Mouse (Mus musculus): ENCODE data around the gene Speg. TPM values are rescaled to one million over a fixed set of nuclear protein-coding genes. Genes with fewer than 3 reads are reported as not detected.

Speg gene
- polyA plus RNA-seq, 1 experiment: 12.1 TPM

GRCm38 (mm10) chr1:75372450-75372849, 2.6 kb upstream of the Speg start:
- Histone ChIP-seq H3K27me3 (ENCODE audit: control insufficient read depth, insufficient read depth, low read length) (0 out of 2 replicates have a peak, but pooled peaks cover 5% of the 10 kb centered on the region), H3K4me3 (ENCODE audit: control insufficient read depth, insufficient read depth, low read length) (no peak overlapping the region), H3K27ac (ENCODE audit: control insufficient read depth, insufficient read depth, low read length) (no peak overlapping the region), H3K4me1 (replicated peaks; ENCODE audit: control insufficient read depth, insufficient read depth, low read length) (no peaks in the 10 kb centered on the region), H3K36me3 (ENCODE audit: control insufficient read depth, insufficient read depth, low read length) (no peaks in the 10 kb centered on the region)
- no peak for TF ChIP-seq CTCF (IDR thresholded peaks at IDR 0.05; ENCODE audit: borderline replicate concordance, control insufficient read depth, extremely low read depth, insufficient read depth, low read length, poor library complexity)
- no peak for TF ChIP-seq POLR2A (IDR thresholded peaks at IDR 0.05; ENCODE audit: control insufficient read depth, extremely low read depth, insufficient read depth, low read length, poor library complexity)
- no peak for DNase-seq
- 89% methylated on average over 3 of the region's 3 CpGs for WGBS

GRCm38 (mm10) chr1:75373276-75373675, 1.8 kb upstream of the Speg start:
- Histone ChIP-seq H3K27ac (ENCODE audit: control insufficient read depth, insufficient read depth, low read length) (no peak overlapping the region), H3K4me3 (ENCODE audit: control insufficient read depth, insufficient read depth, low read length) (no peak overlapping the region), H3K36me3 (ENCODE audit: control insufficient read depth, insufficient read depth, low read length) (no peaks in the 10 kb centered on the region), H3K4me1 (replicated peaks; ENCODE audit: control insufficient read depth, insufficient read depth, low read length) (no peaks in the 10 kb centered on the region), H3K27me3 (ENCODE audit: control insufficient read depth, insufficient read depth, low read length) (0 out of 2 replicates have a peak, but pooled peaks cover 5% of the 10 kb centered on the region)
- 85% methylated on average over 3 of the region's 3 CpGs for WGBS
- DNase-seq: no peak
- TF ChIP-seq POLR2A (IDR thresholded peaks at IDR 0.05; ENCODE audit: control insufficient read depth, extremely low read depth, insufficient read depth, low read length, poor library complexity): no peak
- no peak for TF ChIP-seq CTCF (IDR thresholded peaks at IDR 0.05; ENCODE audit: borderline replicate concordance, control insufficient read depth, extremely low read depth, insufficient read depth, low read length, poor library complexity)

GRCm38 (mm10) chr1:75379196-75379595, 4.1 kb downstream of the Speg start:
- Histone ChIP-seq H3K4me3 (ENCODE audit: control insufficient read depth, insufficient read depth, low read length) (no peak overlapping the region), H3K27ac (ENCODE audit: control insufficient read depth, insufficient read depth, low read length) (no peak overlapping the region), H3K27me3 (ENCODE audit: control insufficient read depth, insufficient read depth, low read length) (peaks cover 22% of the 10 kb centered on the region), H3K36me3 (ENCODE audit: control insufficient read depth, insufficient read depth, low read length) (no peaks in the 10 kb centered on the region), H3K4me1 (replicated peaks; ENCODE audit: control insufficient read depth, insufficient read depth, low read length) (no peaks in the 10 kb centered on the region; the same call in 1 of the 2 replicates)
- no peak for DNase-seq
- 60% methylated on average over 2 of the region's 2 CpGs for WGBS
- TF ChIP-seq POLR2A (IDR thresholded peaks at IDR 0.05; ENCODE audit: control insufficient read depth, extremely low read depth, insufficient read depth, low read length, poor library complexity) (no peak), CTCF (IDR thresholded peaks at IDR 0.05; ENCODE audit: borderline replicate concordance, control insufficient read depth, extremely low read depth, insufficient read depth, low read length, poor library complexity) (no peak)

GRCm38 (mm10) chr1:75379931-75380330, 4.8 kb downstream of the Speg start:
- no peak overlapping the region for H3K4me3 ChIP-seq (ENCODE audit: control insufficient read depth, insufficient read depth, low read length)
- 93% methylated on average over 8 of the region's 8 CpGs for WGBS
- no peaks in the 10 kb centered on the region; the same call in 1 of the 2 replicates for H3K4me1 ChIP-seq (replicated peaks; ENCODE audit: control insufficient read depth, insufficient read depth, low read length)
- no peak for TF ChIP-seq CTCF (IDR thresholded peaks at IDR 0.05; ENCODE audit: borderline replicate concordance, control insufficient read depth, extremely low read depth, insufficient read depth, low read length, poor library complexity)
- no peak for TF ChIP-seq POLR2A (IDR thresholded peaks at IDR 0.05; ENCODE audit: control insufficient read depth, extremely low read depth, insufficient read depth, low read length, poor library complexity)
- DNase-seq: no peak
- no peaks in the 10 kb centered on the region for H3K36me3 ChIP-seq (ENCODE audit: control insufficient read depth, insufficient read depth, low read length)
- H3K27me3 ChIP-seq (ENCODE audit: control insufficient read depth, insufficient read depth, low read length): peaks cover 18% of the 10 kb centered on the region
- H3K27ac ChIP-seq (ENCODE audit: control insufficient read depth, insufficient read depth, low read length): no peak overlapping the region

- DNase-seq: no peak
- Histone ChIP-seq H3K27ac (ENCODE audit: control insufficient read depth, insufficient read depth, low read length) (no peak overlapping the region), H3K36me3 (ENCODE audit: control insufficient read depth, insufficient read depth, low read length) (no peaks in the 10 kb centered on the region), H3K4me3 (ENCODE audit: control insufficient read depth, insufficient read depth, low read length) (no peak overlapping the region), H3K27me3 (ENCODE audit: control insufficient read depth, insufficient read depth, low read length) (peaks cover 17% of the 10 kb centered on the region), H3K4me1 (replicated peaks; ENCODE audit: control insufficient read depth, insufficient read depth, low read length) (no peaks in the 10 kb centered on the region; the same call in 1 of the 2 replicates)
- 84% methylated on average over 2 of the region's 2 CpGs for WGBS
- TF ChIP-seq CTCF (IDR thresholded peaks at IDR 0.05; ENCODE audit: borderline replicate concordance, control insufficient read depth, extremely low read depth, insufficient read depth, low read length, poor library complexity) (no peak), POLR2A (IDR thresholded peaks at IDR 0.05; ENCODE audit: control insufficient read depth, extremely low read depth, insufficient read depth, low read length, poor library complexity) (no peak)
Observed at GRCm38 (mm10) chr1:75380951-75381350, 5.9 kb downstream of the Speg start.

GRCm38 (mm10) chr1:75381482-75382355, 6.6 kb downstream of the Speg start:
- no peak overlapping the region for H3K27ac ChIP-seq (ENCODE audit: control insufficient read depth, insufficient read depth, low read length)
- 15% methylated on average over 53 of the region's 60 CpGs for WGBS
- H3K36me3 ChIP-seq (ENCODE audit: control insufficient read depth, insufficient read depth, low read length): no peaks in the 10 kb centered on the region
- H3K4me3 ChIP-seq (ENCODE audit: control insufficient read depth, insufficient read depth, low read length): peak overlapping the region; percentile 24
- no peaks in the 10 kb centered on the region; the same call in 1 of the 2 replicates for H3K4me1 ChIP-seq (replicated peaks; ENCODE audit: control insufficient read depth, insufficient read depth, low read length)
- TF ChIP-seq CTCF (IDR thresholded peaks at IDR 0.05; ENCODE audit: borderline replicate concordance, control insufficient read depth, extremely low read depth, insufficient read depth, low read length, poor library complexity) (no peak), POLR2A (IDR thresholded peaks at IDR 0.05; ENCODE audit: control insufficient read depth, extremely low read depth, insufficient read depth, low read length, poor library complexity) (no peak)
- peaks cover 17% of the 10 kb centered on the region for H3K27me3 ChIP-seq (ENCODE audit: control insufficient read depth, insufficient read depth, low read length)
- DNase-seq: peak; percentile 15
